Mouse (Mus musculus) liver, embryonic 12.5 days (tissue): ENCODE results near the gene Abhd14a. TPM values are rescaled to one million over a fixed set of nuclear protein-coding genes. Genes with fewer than 3 reads are reported as not detected.

Source experiments
- ATAC-seq: fragments of 200-750 bp; cut with Nextera tagmentation; 2 replicates; pipeline ENCODE4 v1.8.0; 2017; ENCODE audit warnings: moderate number of reproducible peaks, mild to moderate bottlenecking, moderate library complexity
- H3K27ac ChIP-seq: fragments of 300-500 bp; sonication (generic); 2 replicates; pipeline ENCODE4 v1.5.1; 2016; ENCODE audit warnings: mild to moderate bottlenecking
- H3K27me3 ChIP-seq: fragments of 300-500 bp; sonication (generic); replicated peaks from 2 replicates; pipeline ENCODE4 v1.6.1; 2016; ENCODE audit warnings: mild to moderate bottlenecking, moderate library complexity
- H3K36me3 ChIP-seq: fragments of 300-500 bp; sonication (generic); 2 replicates; pipeline ENCODE4 v1.6.1; 2016; ENCODE audit warnings: mild to moderate bottlenecking, moderate library complexity
- H3K4me1 ChIP-seq: fragments of 300-500 bp; sonication (generic); 2 replicates; pipeline ENCODE4 v1.6.1; 2016
- H3K4me2 ChIP-seq: fragments of 300-500 bp; sonication (generic); 2 replicates; pipeline ENCODE4 v1.6.1; 2016; ENCODE audit warnings: mild to moderate bottlenecking, moderate library complexity
- H3K4me3 ChIP-seq: fragments of 300-500 bp; sonication (generic); 2 replicates; pipeline ENCODE4 v1.5.1; 2016; ENCODE audit warnings: mild to moderate bottlenecking, moderate library complexity
- H3K9ac ChIP-seq: fragments of 300-500 bp; sonication (generic); 2 replicates; pipeline ENCODE4 v1.6.1; 2016; ENCODE audit warnings: mild to moderate bottlenecking, moderate library complexity
- H3K9me3 ChIP-seq: fragments of 300-500 bp; sonication (generic); replicated peaks from 2 replicates; pipeline ENCODE4 v1.6.1; 2016; ENCODE audit warnings: mild to moderate bottlenecking, moderate library complexity
- WGBS: fragments of 180-500 bp; shearing (Covaris S2); methylation state at CpG from one replicate; pipeline ENCODE4 v1.1.7; 2016; ENCODE audit not compliant: insufficient replicate concordance; 5-methylcytosine and 5-hydroxymethylcytosine counted together
- polyA plus RNA-seq: library from polyadenylated mRNA; unstranded; fragments of >200 nt; fragmentation: Nextera tagmentation; extraction: Ambion mirVana; gene quantifications from 2 replicates; pipeline ENCODE4 v1.2.1, GENCODE M21; 2016

Gene Abhd14a
- polyA plus RNA-seq, 1 experiment from 2014 or later: 31.6 TPM

DNA sequence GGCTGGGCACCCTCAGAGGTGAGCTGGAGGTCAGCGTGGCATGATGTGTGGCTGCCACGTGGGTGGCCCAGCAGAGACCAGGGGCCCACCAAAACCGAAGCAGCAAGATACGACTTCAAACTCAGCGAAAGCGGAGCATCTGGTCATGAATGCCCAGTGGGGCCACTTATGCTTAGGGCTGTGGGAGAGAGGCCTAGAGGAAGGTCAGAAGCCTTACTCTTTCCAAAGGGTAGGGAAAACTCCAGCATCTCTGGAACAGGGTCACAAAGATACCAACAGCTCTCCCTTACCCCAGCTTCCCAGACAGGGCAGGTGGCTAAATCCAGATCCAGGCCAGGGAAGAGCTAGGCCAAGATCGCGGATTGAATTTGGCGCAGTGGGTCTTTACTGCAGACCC is 9.7 kb upstream of the Abhd14a start:
- H3K4me1 ChIP-seq: peaks cover 52% of the 10 kb centered on the region
- ATAC-seq: no peak
- peaks cover 31% of the 10 kb centered on the region for H3K27me3 ChIP-seq
- H3K4me2 ChIP-seq: no peak overlapping the region
- H3K9me3 ChIP-seq: no peaks in the 10 kb centered on the region
- peaks cover 19% of the 10 kb centered on the region for H3K36me3 ChIP-seq
- H3K9ac ChIP-seq: no peak overlapping the region
- H3K27ac ChIP-seq: no peak overlapping the region
- no peak overlapping the region for H3K4me3 ChIP-seq
- whole genome bisulfite sequencing: 76% methylated on average over 9 of the region's 9 CpGs

DNA sequence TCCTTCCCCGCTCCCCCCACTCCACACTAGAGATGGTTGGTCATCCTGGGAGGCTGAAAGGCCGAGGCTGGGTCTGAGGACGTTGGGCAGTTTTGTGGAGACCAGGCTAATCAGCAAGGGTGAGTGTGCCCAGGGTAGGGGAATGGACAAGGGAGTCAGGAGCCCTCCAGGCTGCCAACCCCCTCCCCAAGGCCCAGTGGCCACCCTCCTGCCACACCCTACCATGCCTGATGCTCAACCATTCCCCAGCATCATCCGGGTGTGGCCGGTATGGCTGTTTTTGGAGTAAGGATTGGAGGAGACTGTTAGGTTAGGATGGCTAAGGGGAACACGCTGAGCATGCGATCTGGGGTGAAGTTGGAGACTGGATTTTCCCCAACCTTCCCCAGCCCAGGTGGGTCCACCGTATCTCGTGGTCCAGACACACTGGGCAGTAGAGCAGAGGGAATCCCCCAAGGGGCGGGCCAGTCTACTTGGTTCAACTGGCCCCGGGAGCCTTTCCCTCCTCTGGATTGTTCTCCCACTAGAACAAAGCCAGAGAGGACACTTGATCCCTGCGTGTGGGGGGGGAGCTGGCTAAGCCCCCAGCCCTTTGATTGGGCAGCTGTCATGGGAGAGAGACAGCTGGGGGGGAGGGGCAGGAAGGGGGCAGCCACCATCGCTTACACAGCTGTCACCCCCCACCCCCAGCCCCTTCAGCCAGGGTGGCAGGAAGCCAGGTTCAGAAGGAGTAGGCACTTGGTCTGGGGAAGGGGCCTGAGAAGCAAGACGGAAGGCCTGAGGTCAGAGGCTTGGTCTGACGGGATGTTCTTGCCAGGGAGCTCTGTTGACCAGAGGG is 9.1 kb upstream of the Abhd14a start:
- peaks cover 15% of the 10 kb centered on the region for H3K36me3 ChIP-seq
- H3K9me3 ChIP-seq: no peaks in the 10 kb centered on the region
- H3K4me1 ChIP-seq: peaks cover 57% of the 10 kb centered on the region
- WGBS: 61% methylated on average over 15 of the region's 15 CpGs
- peaks cover 37% of the 10 kb centered on the region for H3K27me3 ChIP-seq
- no peak for ATAC-seq
- no peak overlapping the region for H3K4me3 ChIP-seq
- H3K4me2 ChIP-seq: no peak overlapping the region; the same call in 1 of the 2 replicates
- no peak overlapping the region for H3K9ac ChIP-seq
- no peak overlapping the region for H3K27ac ChIP-seq

DNA sequence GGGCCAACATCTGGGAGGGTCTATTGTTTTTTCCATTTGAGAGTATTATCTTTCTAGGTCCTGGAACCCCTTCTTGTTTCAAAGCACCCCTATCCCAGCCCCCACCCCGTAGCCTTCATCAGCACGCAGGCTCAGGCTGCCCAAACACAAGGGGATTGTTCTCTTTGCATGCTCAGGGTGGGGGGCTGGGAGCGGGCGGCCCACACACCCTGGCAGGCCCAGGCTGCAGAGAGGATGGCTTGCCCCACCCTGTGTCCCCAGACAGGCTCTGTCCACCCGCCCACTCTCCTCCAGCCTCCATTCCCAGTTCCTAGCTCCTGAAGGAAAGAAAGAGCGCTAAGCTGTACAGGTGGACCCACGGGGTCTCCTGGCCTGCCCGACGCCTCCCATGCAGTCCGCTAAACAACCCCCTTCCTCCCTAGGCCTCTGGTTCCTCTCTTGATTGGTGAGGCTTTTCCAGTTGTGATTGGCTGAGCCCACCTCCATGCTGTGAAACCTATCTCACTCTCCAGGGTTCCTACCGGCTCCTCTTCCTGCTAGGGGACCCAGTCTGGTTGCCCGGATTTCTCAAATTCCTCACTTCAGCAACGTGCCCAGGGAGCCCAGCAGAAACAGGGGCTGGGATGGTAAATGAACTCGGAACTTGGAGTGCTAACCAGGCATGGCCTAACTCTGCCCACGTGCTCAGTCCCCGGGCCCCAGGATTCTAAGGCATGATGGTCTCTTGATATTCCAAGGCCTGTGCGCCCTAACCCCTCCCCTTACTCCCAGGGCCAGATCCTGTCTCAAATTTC is 7.6 kb upstream of the Abhd14a start:
- H3K9ac ChIP-seq: peak overlapping the region; percentile 75
- WGBS: 9% methylated on average over 17 of the region's 17 CpGs
- no peaks in the 10 kb centered on the region for H3K9me3 ChIP-seq
- H3K4me1 ChIP-seq: peaks cover 72% of the 10 kb centered on the region
- H3K27ac ChIP-seq: peak overlapping the region; percentile 78; the same call in 1 of the 2 replicates
- H3K4me3 ChIP-seq: peak overlapping the region; percentile 63
- peaks cover 44% of the 10 kb centered on the region for H3K27me3 ChIP-seq
- H3K36me3 ChIP-seq: peaks cover 5% of the 10 kb centered on the region; the same call in 1 of the 2 replicates
- H3K4me2 ChIP-seq: peak overlapping the region; percentile 94
- ATAC-seq: no peak

DNA sequence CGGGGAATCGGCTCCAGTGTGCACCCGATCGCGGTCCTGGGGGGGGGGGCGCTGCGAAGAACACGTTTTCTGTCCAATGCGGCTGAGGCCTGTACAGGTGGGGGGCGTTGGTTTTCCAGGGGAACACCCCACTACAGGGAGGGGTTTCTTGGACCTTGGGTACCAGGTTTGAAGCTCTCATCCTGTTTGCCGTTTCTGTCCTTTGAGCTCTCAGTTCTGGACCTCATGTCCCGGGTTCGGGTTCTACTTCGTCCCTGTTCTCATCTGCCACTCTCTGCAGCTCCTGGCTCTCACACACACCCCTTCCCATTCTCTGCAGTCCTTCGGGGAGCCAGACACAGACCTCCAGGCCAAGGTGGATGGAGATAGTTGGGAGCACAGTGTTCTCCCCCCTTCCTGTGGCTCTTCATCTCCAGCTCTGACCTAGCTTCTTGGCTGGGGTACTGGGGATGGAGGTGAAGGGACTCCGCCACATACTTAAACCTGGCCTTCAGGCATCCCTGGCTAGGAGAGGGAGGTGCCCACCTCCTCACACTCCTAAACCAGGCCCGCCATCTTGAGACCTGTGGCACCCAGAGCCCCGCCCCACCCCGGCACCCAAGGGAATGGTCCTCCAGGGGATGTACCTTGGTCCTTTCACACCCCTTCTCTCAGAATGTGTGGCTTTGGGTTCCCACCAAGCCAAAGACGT is 6.7 kb upstream of the Abhd14a start:
- Histone ChIP-seq H3K4me1 (peaks cover 78% of the 10 kb centered on the region), H3K4me3 (peak overlapping the region; percentile 63), H3K27ac (peak overlapping the region; percentile 78), H3K27me3 (peaks cover 44% of the 10 kb centered on the region), H3K4me2 (peak overlapping the region; percentile 94), H3K36me3 (0 out of 2 replicates have a peak, but pooled peaks cover 2% of the 10 kb centered on the region), H3K9ac (peak overlapping the region; percentile 75), H3K9me3 (no peaks in the 10 kb centered on the region)
- ATAC-seq: peak; percentile 4; the same call in 1 of the 2 replicates
- 6% methylated on average over 20 of the region's 20 CpGs for WGBS

DNA sequence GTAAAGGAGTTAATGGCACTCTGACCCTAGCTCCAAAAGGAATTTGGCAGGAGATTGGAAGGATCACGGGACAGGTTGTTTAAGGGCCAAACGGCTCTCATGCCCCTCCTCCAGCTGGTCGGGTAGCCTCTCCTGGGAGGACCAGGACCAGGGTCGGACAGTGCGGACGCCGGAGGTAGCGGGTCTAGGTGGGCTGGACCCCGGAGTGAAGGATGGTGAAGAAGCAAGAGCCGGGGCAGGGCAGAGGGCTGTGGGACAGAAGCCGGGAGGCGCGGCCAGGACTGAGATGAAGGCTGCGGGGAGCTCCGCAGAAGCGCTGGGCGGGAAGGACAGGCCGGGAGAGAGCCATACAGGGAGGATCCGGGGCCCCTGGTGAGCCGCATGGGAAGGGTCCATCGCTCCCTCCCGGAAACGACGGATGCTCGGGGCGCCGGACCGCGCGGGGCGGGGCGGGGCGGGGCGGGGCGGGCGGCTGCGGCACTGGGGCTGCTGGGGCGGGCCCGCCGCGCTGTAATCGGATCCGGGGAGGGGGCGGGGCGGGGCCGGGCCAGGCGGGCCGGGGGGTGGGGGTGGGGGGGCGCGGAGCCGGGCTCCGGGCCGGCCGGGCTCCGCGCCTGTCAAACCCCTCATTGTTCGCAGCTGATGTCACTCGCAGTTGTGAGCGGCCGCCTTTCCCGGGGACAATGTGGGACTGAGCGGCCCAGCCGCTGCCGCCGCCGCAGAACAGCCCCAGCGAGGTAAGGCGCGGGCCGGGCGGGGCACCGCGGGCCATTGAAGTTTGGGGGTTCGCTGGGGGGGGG is 6.0 kb upstream of the Abhd14a start, which contains the start of gene Pcbp4:
Pcbp4 (plus strand) TSS at position 21 of the 800 bp plus-strand sequence.
- peak within 1 kb of the TSS; percentile 63 for H3K4me3 ChIP-seq
- H3K27me3 ChIP-seq: peaks cover 44% of the 10 kb centered on the region
- peak within 1 kb of the TSS; percentile 78 for H3K27ac ChIP-seq
- H3K4me1 ChIP-seq: peaks cover 85% of the 10 kb centered on the region
- H3K9me3 ChIP-seq: no peaks in the 10 kb centered on the region
- H3K9ac ChIP-seq: peak within 1 kb of the TSS; percentile 75
- H3K36me3 ChIP-seq: 0 out of 2 replicates have a peak, but pooled peaks cover 2% of the 10 kb centered on the region
- under 1% methylated on average over 47 of the region's 74 CpGs for WGBS
- peak; percentile 67 for ATAC-seq
- H3K4me2 ChIP-seq: peak within 1 kb of the TSS; percentile 94

DNA sequence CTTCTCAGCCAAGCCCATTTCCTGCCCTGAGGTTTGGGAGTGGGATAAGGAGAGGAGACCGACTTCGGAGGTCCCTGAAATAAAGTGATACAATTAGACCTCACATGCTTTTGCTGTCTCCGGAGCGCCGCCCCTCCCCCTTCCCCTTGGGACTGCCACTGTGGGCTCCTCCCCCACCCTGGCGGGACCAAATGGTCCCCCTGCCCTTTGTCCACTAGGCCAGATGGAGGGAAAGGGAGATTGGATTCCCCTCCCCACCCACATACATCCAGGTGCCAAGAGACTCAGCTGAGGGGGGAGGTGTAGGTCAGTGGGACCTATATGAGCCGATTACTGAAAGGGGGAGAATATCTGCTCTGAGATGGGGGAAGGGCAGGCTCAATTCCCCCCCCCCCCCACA is 5.3 kb upstream of the Abhd14a start:
- H3K4me3 ChIP-seq: peak overlapping the region; percentile 63
- H3K27me3 ChIP-seq: peaks cover 44% of the 10 kb centered on the region
- peaks cover 92% of the 10 kb centered on the region for H3K4me1 ChIP-seq
- H3K9me3 ChIP-seq: no peaks in the 10 kb centered on the region
- H3K36me3 ChIP-seq: 0 out of 2 replicates have a peak, but pooled peaks cover 2% of the 10 kb centered on the region
- 10% methylated on average over 7 of the region's 7 CpGs for WGBS
- H3K4me2 ChIP-seq: peak overlapping the region; percentile 94
- peak overlapping the region; percentile 75 for H3K9ac ChIP-seq
- H3K27ac ChIP-seq: peak overlapping the region; percentile 78
- ATAC-seq: no peak

DNA sequence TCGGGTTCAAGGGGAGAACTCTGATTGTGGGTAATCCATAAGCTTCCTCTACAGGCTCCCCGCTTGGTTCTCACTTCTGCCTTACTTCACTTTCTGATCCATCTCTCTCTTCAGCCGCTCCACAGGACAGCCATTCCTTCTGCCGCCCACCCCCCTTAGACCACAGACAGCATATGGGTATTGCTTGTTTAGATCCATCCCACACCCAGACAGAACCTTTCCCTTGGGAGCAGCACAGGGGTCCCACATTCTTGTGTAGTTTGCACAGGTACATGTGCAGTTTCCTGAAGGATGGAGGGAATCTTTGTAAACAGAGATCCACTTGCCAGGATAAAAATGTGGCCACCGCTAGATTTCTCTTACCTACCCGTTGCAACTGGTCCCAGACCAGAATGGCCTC is 4.9 kb upstream of the Abhd14a start:
- Histone ChIP-seq H3K9ac (no peak overlapping the region), H3K4me3 (0 out of 2 replicates have a peak overlapping the region, but pooled peaks have one; percentile 0), H3K36me3 (0 out of 2 replicates have a peak, but pooled peaks cover 2% of the 10 kb centered on the region), H3K9me3 (no peaks in the 10 kb centered on the region), H3K27ac (no peak overlapping the region), H3K27me3 (peaks cover 44% of the 10 kb centered on the region), H3K4me2 (peak overlapping the region; percentile 94), H3K4me1 (peaks cover 94% of the 10 kb centered on the region)
- 44% methylated on average over 6 of the region's 6 CpGs for WGBS
- ATAC-seq: no peak

DNA sequence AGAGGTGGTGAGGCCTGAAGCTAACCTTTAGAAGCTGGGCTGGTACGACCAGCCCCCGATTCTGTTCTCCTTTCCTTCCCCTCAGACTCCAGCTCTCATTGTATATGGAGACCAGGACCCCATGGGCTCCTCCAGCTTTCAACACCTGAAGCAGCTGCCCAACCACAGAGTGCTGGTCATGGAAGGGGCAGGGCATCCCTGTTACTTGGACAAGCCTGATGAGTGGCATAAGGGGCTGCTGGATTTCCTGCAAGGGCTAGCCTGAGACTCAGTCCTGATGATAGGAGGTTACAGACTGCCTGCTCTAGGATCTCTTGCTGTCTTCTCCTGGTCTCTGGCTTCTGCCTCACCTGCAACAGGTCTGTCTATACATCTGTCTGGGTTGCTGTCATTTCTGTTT is 4.4 kb upstream of the Abhd14a start:
- Histone ChIP-seq H3K9me3 (no peaks in the 10 kb centered on the region), H3K27ac (no peak overlapping the region), H3K9ac (no peak overlapping the region), H3K27me3 (peaks cover 44% of the 10 kb centered on the region), H3K36me3 (0 out of 2 replicates have a peak, but pooled peaks cover 2% of the 10 kb centered on the region), H3K4me2 (0 out of 2 replicates have a peak overlapping the region, but pooled peaks have one; percentile 94), H3K4me1 (peaks cover 95% of the 10 kb centered on the region), H3K4me3 (no peak overlapping the region)
- WGBS: 53% methylated on average over 2 of the region's 2 CpGs
- ATAC-seq: no peak

DNA sequence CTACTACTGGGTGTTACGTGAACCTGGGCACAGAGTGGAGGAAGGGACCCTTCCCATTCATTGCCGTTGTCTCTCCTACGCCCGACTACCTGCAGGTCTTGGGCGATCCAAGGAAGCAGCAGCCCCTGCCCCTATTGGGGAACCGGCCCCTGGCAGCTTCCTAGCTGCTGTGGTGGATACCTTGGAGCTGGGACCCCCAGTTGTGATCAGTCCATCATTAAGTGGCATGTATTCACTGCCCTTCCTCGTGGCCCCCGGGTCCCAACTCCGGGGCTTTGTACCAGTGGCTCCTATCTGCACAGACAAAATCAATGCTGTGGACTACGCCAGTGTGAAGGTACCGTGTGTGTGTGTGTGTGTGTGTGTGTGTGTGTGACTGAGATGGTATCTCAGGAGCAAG is 3.8 kb upstream of the Abhd14a start:
- no peak overlapping the region for H3K27ac ChIP-seq
- no peaks in the 10 kb centered on the region for H3K9me3 ChIP-seq
- no peak overlapping the region for H3K4me3 ChIP-seq
- WGBS: 63% methylated on average over 11 of the region's 11 CpGs
- 0 out of 2 replicates have a peak, but pooled peaks cover 2% of the 10 kb centered on the region for H3K36me3 ChIP-seq
- no peak overlapping the region for H3K9ac ChIP-seq
- no peak for ATAC-seq
- H3K27me3 ChIP-seq: peaks cover 44% of the 10 kb centered on the region
- H3K4me1 ChIP-seq: peaks cover 95% of the 10 kb centered on the region
- H3K4me2 ChIP-seq: peak overlapping the region; percentile 11; the same call in 1 of the 2 replicates

DNA sequence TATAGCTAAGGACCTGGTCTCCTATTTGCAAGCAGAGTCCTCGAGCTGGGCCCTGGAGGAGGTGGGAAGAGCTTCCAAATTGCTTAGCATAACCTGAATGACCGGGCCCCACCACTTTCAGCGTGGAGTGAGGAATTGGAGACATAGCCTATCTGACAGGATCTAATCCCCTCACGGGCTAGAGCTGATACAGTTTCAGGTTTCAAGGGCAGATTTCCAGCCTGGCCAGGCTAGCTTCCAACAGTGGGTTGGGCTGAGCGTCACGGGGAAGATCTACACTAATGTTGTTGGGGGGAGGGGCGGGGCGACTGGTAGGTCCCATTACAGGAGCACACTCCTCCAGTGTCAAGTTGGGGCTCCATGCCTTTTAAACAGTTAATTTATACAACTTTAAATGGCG is 3.2 kb upstream of the Abhd14a start:
- Histone ChIP-seq H3K4me3 (no peak overlapping the region), H3K9ac (no peak overlapping the region), H3K27me3 (peaks cover 44% of the 10 kb centered on the region), H3K4me1 (peaks cover 95% of the 10 kb centered on the region), H3K27ac (no peak overlapping the region), H3K36me3 (0 out of 2 replicates have a peak, but pooled peaks cover 2% of the 10 kb centered on the region), H3K9me3 (no peaks in the 10 kb centered on the region), H3K4me2 (peak overlapping the region; percentile 17)
- 40% methylated on average over 9 of the region's 9 CpGs for WGBS
- ATAC-seq: no peak

DNA sequence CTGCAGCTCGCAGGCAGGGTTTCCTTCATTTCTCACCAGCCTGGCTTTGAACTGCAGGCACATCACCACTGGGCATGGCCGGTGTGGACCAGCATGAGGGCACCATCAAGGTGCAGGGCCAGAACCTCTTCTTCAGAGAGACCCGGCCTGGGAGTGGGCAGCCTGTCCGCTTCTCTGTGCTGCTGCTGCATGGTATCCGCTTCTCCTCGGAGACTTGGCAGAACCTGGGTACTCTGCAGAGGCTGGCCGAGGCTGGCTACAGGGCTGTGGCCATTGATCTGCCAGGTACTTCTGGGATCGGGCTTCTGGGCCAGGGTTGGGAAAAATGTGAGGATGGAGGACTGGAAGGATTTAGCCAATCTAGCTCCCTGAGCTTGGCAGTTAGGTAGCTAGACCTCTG is 2.5 kb upstream of the Abhd14a start:
- H3K9ac ChIP-seq: no peak overlapping the region
- H3K36me3 ChIP-seq: 0 out of 2 replicates have a peak, but pooled peaks cover 2% of the 10 kb centered on the region
- H3K27ac ChIP-seq: no peak overlapping the region
- no peaks in the 10 kb centered on the region for H3K9me3 ChIP-seq
- ATAC-seq: no peak
- H3K4me3 ChIP-seq: no peak overlapping the region
- peak overlapping the region; percentile 17 for H3K4me2 ChIP-seq
- H3K27me3 ChIP-seq: peaks cover 40% of the 10 kb centered on the region
- peaks cover 95% of the 10 kb centered on the region for H3K4me1 ChIP-seq
- WGBS: 74% methylated on average over 8 of the region's 8 CpGs
